Mouse (Mus musculus) layer of hippocampus, adult 2 months (tissue): ENCODE results near the gene Tnik. TPM values are rescaled to one million over a fixed set of nuclear protein-coding genes. Genes with fewer than 3 reads are reported as not detected.

Experiments used
- DNase-seq, 2 experiments: peaks; one replicate each; pipeline ENCODE4 v3.0.0; 2022; ENCODE audit warnings: low spot score in 2 of 2
- H3K27ac ChIP-seq: fragments of 200-600 bp; 2 replicates; pipeline ENCODE4 v1.8.1; 2022
- H3K4me3 ChIP-seq: fragments of 200-600 bp; 2 replicates; pipeline ENCODE4 v1.8.1; 2022; ENCODE audit warnings: mild to moderate bottlenecking
- CTCF ChIP-seq: fragments of 200-600 bp; conservative IDR thresholded peaks from 2 replicates; pipeline ENCODE4 v1.8.1; 2022; ENCODE audit warnings: antibody characterized with exemption, mild to moderate bottlenecking, moderate library complexity
- total RNA-seq, 2 experiments: library from RNA; stranded (reverse); gene quantifications; 2 replicates each; pipeline ENCODE4 v1.2.3; 2021

Tnik gene
- total RNA-seq, 2 experiments from 2014 or later: 220 to 223 TPM

- Histone ChIP-seq H3K4me3 (no peak overlapping the region), H3K27ac (0 out of 2 replicates have a peak overlapping the region, but pooled peaks have one; percentile 32)
- DNase-seq: peak; percentile 26 to 47
- no peak for TF ChIP-seq CTCF
Observed at GRCm38 (mm10) chr3:28532666-28533065, 269.7 kb downstream of the Tnik start.

- no peak for TF ChIP-seq CTCF
- no peak for DNase-seq
- Histone ChIP-seq H3K27ac (no peak overlapping the region), H3K4me3 (no peak overlapping the region)
Observed at GRCm38 (mm10) chr3:28540121-28540520, 277.1 kb downstream of the Tnik start.

DNA sequence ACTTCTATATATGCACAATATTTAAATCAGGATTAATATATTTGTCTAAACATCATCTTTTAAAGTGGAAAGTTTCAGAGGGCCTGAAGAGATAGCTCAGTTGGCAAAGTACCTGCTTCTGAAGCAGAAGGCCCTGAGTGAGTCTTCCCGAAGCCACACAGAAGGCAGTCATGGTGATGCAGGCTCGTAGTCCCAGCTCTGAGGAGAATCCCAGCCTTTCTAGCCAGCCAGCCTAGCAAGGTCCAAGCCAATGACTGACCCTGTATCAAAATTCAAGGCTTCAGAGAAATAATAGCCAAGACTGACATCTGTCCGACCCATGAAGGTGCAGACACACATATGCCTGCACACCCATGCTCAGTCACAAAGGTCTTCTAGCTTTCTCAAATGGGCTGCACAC, 279.9 kb downstream of the Tnik start:
- Histone ChIP-seq H3K4me3 (no peak overlapping the region), H3K27ac (peak overlapping the region; percentile 53; the same call in 1 of the 2 replicates)
- TF ChIP-seq CTCF: no peak
- peak in 1 of 2 experiments; percentile 4 for DNase-seq

DNA sequence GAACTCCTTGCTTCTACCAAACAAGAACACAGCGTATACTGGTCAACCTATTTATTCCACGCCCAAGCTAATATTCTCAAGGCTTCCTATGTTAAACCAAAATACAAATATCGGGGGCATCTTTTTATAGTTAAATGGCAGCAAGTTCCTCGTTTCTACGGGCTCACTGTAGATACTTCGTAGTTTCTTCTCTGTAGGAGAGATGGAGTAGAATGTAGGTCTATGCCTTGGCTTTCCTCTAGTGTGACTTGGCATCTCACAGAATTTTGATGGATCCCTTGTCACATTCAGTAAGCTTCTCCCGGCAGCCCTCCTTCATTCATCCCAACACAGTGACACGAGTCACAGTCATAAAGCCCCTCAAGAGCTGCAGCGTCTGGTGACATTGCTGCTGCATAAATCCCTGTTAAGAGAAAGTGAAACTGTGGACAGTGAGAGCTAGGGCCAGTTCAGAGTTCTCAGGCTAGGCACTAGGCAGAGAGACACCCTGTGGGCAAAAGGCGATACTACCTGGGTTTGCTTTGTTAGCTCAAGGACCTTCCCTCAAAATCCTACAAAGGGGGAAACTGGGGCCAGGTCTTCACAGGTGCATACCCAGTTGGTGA, 280.5 kb downstream of the Tnik start:
- TF ChIP-seq CTCF: peak; percentile 75
- peak in 1 of 2 experiments; percentile 9 for DNase-seq
- H3K27ac ChIP-seq: peak overlapping the region; percentile 53
- H3K4me3 ChIP-seq: no peak overlapping the region

DNA sequence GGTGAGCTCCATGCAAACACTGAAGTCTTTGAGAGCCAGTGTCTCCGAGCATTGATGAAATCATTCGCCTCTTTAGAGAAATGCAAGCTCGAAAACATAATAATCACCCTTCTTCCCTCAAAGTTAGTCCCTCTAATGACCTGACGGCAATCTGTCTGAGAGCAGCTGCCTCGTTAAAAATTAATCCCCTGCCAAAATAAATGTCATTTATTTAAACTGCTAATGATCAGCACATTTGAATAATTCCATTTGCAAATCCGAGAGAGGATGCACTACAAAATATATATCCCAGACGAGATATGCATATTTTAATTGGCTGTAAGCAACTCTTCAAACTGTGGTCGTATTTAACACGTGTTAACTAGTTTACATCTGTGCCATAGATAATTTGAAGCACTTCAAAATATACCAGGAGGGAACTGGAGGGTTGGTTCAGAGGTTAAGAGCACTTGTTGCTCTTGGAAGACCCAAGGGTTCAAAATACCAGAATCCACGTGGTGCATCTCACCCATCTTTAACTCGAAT, 281.4 kb downstream of the Tnik start:
- TF ChIP-seq CTCF: no peak
- DNase-seq: peak in 1 of 2 experiments; percentile 9
- peak overlapping the region; percentile 53 for H3K27ac ChIP-seq
- H3K4me3 ChIP-seq: no peak overlapping the region

DNA sequence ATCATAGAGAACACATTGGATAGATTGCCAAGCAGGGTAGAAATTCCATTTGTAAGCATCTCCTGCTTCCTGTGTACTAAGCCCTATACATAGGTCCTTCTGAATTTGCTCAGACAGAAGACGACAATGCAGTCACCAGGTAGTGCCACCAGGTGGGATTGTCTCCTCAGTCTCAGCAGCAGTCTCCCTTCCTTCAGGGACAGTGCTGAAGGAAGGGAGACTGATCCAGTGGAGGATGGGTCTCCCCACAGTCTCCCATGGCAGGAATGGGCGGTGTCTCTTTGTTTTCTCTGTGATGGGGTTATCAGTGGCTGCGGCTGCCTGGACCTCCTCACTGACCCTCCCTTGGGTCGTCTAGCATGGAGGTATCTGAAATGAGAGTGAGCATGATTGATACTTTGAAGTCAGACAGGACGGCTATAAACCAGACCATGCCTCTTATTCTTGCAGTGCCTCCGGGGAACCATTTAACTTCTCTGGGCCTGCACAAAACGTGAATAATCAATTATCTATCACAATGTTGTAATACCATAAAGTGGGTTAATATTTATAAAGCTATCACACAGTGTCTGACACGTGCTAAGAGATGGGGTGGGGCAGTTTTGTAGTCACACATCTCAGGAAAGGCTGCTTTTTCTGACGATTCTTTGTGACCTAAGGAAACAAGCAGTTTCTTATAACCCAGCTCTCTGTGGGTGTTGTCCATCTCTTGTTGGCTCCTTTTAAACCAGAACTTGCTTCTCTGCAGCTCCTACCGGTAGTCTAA, 285.1 kb downstream of the Tnik start:
- peak in 1 of 2 experiments; percentile 4 for DNase-seq
- Histone ChIP-seq H3K4me3 (no peak overlapping the region), H3K27ac (no peak overlapping the region)
- 0 out of 2 replicates have a peak, but pooled peaks have one; percentile 10 for TF ChIP-seq CTCF

GRCm38 (mm10) chr3:28549391-28549790, 286.4 kb downstream of the Tnik start:
- no peak for DNase-seq
- Histone ChIP-seq H3K4me3 (no peak overlapping the region), H3K27ac (peak overlapping the region; percentile 3; the same call in 1 of the 2 replicates)
- no peak for TF ChIP-seq CTCF

- Histone ChIP-seq H3K4me3 (no peak overlapping the region), H3K27ac (peak overlapping the region; percentile 65)
- TF ChIP-seq CTCF: no peak
- DNase-seq: peak in 1 of 2 experiments; percentile 36
Observed at GRCm38 (mm10) chr3:28550497-28551093, 287.6 kb downstream of the Tnik start.

DNA sequence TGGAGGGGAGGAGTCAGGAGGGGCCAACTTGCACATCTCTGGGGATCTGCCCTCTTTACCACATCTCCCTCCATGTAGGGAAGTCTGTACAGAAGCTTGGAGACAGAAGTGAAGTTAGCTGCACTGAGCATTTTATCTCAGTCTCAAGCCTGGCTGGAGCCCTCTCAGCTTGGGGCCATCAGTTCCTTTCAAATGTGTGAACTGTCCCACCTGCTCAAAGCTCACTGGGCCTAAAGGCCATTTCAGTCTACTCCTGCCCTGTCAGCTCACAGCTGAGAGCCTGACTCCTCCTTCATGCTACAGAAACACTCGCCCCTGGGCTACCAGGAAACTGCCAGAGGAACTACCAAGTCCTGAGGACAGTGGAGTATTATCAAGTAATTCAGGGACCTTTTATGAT, 288.7 kb downstream of the Tnik start:
- Histone ChIP-seq H3K27ac (no peak overlapping the region), H3K4me3 (no peak overlapping the region)
- DNase-seq: no peak
- no peak for TF ChIP-seq CTCF

GRCm38 (mm10) chr3:28554934-28555333, 291.9 kb downstream of the Tnik start:
- H3K27ac ChIP-seq: peak overlapping the region; percentile 89
- TF ChIP-seq CTCF: no peak
- DNase-seq: peak in 1 of 2 experiments; percentile 13
- H3K4me3 ChIP-seq: no peak overlapping the region

- peak in 1 of 2 experiments; percentile 41 for DNase-seq
- H3K4me3 ChIP-seq: no peak overlapping the region
- H3K27ac ChIP-seq: peak overlapping the region; percentile 89
- TF ChIP-seq CTCF: no peak
Observed at GRCm38 (mm10) chr3:28555795-28556570, 293.0 kb downstream of the Tnik start.

DNA sequence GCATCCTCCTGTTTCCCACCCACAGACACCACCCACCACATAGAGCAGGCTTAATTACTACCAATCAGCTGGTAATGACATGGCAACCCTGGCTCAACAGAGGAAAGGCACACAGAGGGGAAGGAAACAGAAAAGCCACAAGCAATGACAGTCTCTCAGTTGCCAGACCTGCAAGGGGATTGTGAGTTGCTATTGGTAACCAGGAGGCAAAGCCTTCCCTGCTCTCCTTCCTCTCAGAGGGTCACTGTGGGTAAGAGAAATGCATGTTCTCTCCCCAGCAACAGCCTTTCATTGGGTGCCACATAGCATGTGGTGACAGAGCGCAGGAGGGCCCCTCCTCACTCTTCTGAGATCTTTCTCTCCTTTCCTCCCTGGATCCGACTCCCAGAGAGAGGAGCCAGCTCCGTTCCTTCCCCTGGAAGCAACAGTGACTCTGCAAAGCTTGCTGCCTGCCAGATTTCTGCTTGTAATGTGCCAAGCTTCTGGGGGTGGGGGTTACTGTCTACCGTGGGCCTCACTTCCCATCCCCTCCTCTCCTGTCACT, 295.4 kb downstream of the Tnik start:
- peak overlapping the region; percentile 89 for H3K27ac ChIP-seq
- TF ChIP-seq CTCF: no peak
- peak; percentile 70 to 81 for DNase-seq
- no peak overlapping the region for H3K4me3 ChIP-seq
